Comparison of ENCODE assay signal across 8 mouse cellular contexts in the genomic region with DNA sequence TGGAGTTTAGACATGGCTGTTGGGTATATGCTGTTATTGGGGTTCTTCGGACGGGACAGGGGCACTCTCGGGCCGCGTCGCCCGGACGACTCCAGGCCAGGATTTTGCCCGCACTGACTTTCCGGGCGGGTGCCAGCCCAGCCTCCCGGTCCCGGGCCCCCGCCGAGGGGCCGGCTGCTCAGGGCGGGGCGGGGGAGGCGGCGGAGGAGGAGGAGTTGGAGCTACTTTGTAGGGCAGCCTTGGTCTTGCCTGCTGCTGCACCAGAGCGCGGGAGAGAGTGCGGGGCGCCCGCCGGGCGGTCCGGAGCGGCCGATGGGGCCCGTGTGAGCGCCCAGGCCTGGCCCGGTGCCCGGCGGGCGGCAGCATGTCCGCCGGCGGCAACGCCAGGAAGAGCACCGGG.
DNase-seq lines count a peak whose midpoint lies in the region; ATAC-seq and TF ChIP-seq lines count a peak whose summit lies in the region.

No protein-coding gene starts in this region.

- no peaks in the 10 kb centered on the region for H3K27me3 ChIP-seq in limb, embryonic 10.5 days (ENCODE audit: low read depth, poor library complexity, severe bottlenecking)
- H3K27me3 ChIP-seq in midbrain, embryonic 11.5 days (ENCODE audit: control insufficient read depth, insufficient read depth, low read length): no peaks in the 10 kb centered on the region
- no peaks in the 10 kb centered on the region; the same call in 1 of the 2 replicates for H3K27me3 ChIP-seq in thymus, adult 2 months (ENCODE audit: control insufficient read depth, insufficient read depth, low read length)

- TF ChIP-seq CTCF in brain, embryonic 14.5 days (IDR thresholded peaks at IDR 0.05; ENCODE audit: borderline replicate concordance, extremely low read depth, insufficient read depth, insufficient read length): no peak
- TF ChIP-seq CTCF in embryonic fibroblast, embryonic 13.5 days (IDR thresholded peaks at IDR 0.05; ENCODE audit: borderline replicate concordance, insufficient read depth, low read length): no peak
- TF ChIP-seq CTCF in thymus, adult 2 months (IDR thresholded peaks at IDR 0.05; ENCODE audit: borderline replicate concordance, control insufficient read depth, extremely low read depth, insufficient read depth, low read length, poor library complexity): no peak

- H3K4me2 ChIP-seq in midbrain, embryonic 11.5 days: peak overlapping the region; percentile 86

- H3K4me1 ChIP-seq in embryonic fibroblast, embryonic 13.5 days (ENCODE audit: control insufficient read depth, insufficient read depth, low read length): no peaks in the 10 kb centered on the region
- peaks cover 92% of the 10 kb centered on the region for H3K4me1 ChIP-seq in limb, embryonic 10.5 days
- peaks cover 43% of the 10 kb centered on the region for H3K4me1 ChIP-seq in midbrain, embryonic 11.5 days (ENCODE audit: control insufficient read depth, insufficient read depth, low read length)
- H3K4me1 ChIP-seq in thymus, adult 2 months (replicated peaks; ENCODE audit: control insufficient read depth, insufficient read depth, low read length): peaks cover 11% of the 10 kb centered on the region; the same call in 1 of the 2 replicates

- no peak overlapping the region for H3K27ac ChIP-seq in embryonic fibroblast, embryonic 13.5 days (ENCODE audit: insufficient read depth, low read length)
- H3K27ac ChIP-seq in limb, embryonic 10.5 days: peak overlapping the region; percentile 96
- H3K27ac ChIP-seq in midbrain, embryonic 11.5 days (ENCODE audit: low read depth, low read length): 0 out of 2 replicates have a peak overlapping the region, but pooled peaks have one; percentile 14
- H3K27ac ChIP-seq in thymus, adult 2 months (ENCODE audit: control insufficient read depth, insufficient read depth, low read length): no peak overlapping the region

- DNase-seq in Muller cell, postnatal 12 days (ENCODE audit: inconsistent ontology term): peak; percentile 82
- peak; percentile 87 for DNase-seq in brain, embryonic 14.5 days (ENCODE audit: low read depth)
- DNase-seq in heart, postnatal 4 days: peak; percentile 78
- peak; percentile 89 for DNase-seq in limb, embryonic 10.5 days (ENCODE audit: low spot score)
- DNase-seq in midbrain, embryonic 11.5 days (ENCODE audit: low spot score, missing footprints): peak; percentile 95
- peak; percentile 9 for DNase-seq in thymus, adult 2 months
- no peak for DNase-seq in layer of hippocampus, adult 11-12 months (ENCODE audit: low spot score)

- TF ChIP-seq POLR2A in brain, embryonic 14.5 days (IDR thresholded peaks at IDR 0.05; ENCODE audit: borderline replicate concordance, extremely low read depth, insufficient read depth, insufficient read length, poor library complexity, severe bottlenecking): peak; percentile 48; the same call in 1 of the 2 replicates
- TF ChIP-seq POLR2A in embryonic fibroblast, embryonic 13.5 days (IDR thresholded peaks at IDR 0.05; ENCODE audit: low read depth, low read length): peak; percentile 53; the same call in 1 of the 2 replicates
- no peak for TF ChIP-seq POLR2A in thymus, adult 2 months (IDR thresholded peaks at IDR 0.05; ENCODE audit: control insufficient read depth, extremely low read depth, insufficient read depth, low read length, poor library complexity)

- 3% methylated on average over 41 of the region's 41 CpGs for WGBS in limb, embryonic 10.5 days
- 2% methylated on average over 30 of the region's 41 CpGs for WGBS in midbrain, embryonic 11.5 days
- 3% methylated on average over 40 of the region's 41 CpGs for WGBS in thymus, adult 2 months

- peaks cover 22% of the 10 kb centered on the region for H3K36me3 ChIP-seq in limb, embryonic 10.5 days
- no peaks in the 10 kb centered on the region for H3K36me3 ChIP-seq in midbrain, embryonic 11.5 days (ENCODE audit: control insufficient read depth, insufficient read depth, low read length)
- H3K36me3 ChIP-seq in thymus, adult 2 months (ENCODE audit: control insufficient read depth, insufficient read depth, low read length): no peaks in the 10 kb centered on the region

- peak; percentile 88 for ATAC-seq in midbrain, embryonic 11.5 days (ENCODE audit: low FRiP score)

- peak overlapping the region; percentile 41 for H3K4me3 ChIP-seq in embryonic fibroblast, embryonic 13.5 days (ENCODE audit: insufficient read depth, low read length)
- peak overlapping the region; percentile 79 for H3K4me3 ChIP-seq in limb, embryonic 10.5 days
- peak overlapping the region; percentile 69 for H3K4me3 ChIP-seq in midbrain, embryonic 11.5 days (ENCODE audit: low read depth, low read length)
- peak overlapping the region; percentile 33 for H3K4me3 ChIP-seq in thymus, adult 2 months (ENCODE audit: control insufficient read depth, insufficient read depth, low read length)

- no peaks in the 10 kb centered on the region for H3K9me3 ChIP-seq in limb, embryonic 10.5 days (replicated peaks)
- H3K9me3 ChIP-seq in midbrain, embryonic 11.5 days (ENCODE audit: control insufficient read depth, low read length): no peaks in the 10 kb centered on the region

- H3K9ac ChIP-seq in midbrain, embryonic 11.5 days (ENCODE audit: low read length): peak overlapping the region; percentile 89

Comparison
In these comparisons a context has a peak if more than half of its experiments do, and no peak if none do; other contexts are left out.
1. H3K27ac ChIP-seq: peak in limb, embryonic 10.5 days (single experiment) and midbrain, embryonic 11.5 days (single experiment); none in embryonic fibroblast, embryonic 13.5 days (single experiment) and thymus, adult 2 months (single experiment).
2. Peak in every context shown above with its lines, with median percentiles within 50 percentile points of each other: H3K4me3 ChIP-seq.